Mouse (Mus musculus) heart, embryonic 15.5 days (tissue): ENCODE results near the gene Smu1. TPM values are rescaled to one million over a fixed set of nuclear protein-coding genes. Genes with fewer than 3 reads are reported as not detected.

Experiments
- ATAC-seq: fragments of 200-750 bp; cut with Nextera tagmentation; replicated peaks from 2 replicates; pipeline ENCODE4 v1.8.0; 2017; ENCODE audit warnings: low read depth, moderate TSS enrichment; ENCODE audit not compliant: insufficient number of reproducible peaks, insufficient read depth, low FRiP score
- H3K27ac ChIP-seq: fragments of 300-500 bp; sonication (generic); 2 replicates; pipeline ENCODE4 v1.5.1; 2015; ENCODE audit warnings: mild to moderate bottlenecking, inconsistent platforms
- H3K27me3 ChIP-seq: fragments of 300-500 bp; sonication (generic); 2 replicates; pipeline ENCODE4 v1.6.1; 2015; ENCODE audit warnings: inconsistent platforms
- H3K36me3 ChIP-seq: fragments of 300-500 bp; sonication (generic); 2 replicates; pipeline ENCODE4 v1.6.1; 2015; ENCODE audit warnings: mild to moderate bottlenecking, inconsistent platforms
- H3K4me1 ChIP-seq: fragments of 300-500 bp; sonication (generic); replicated peaks from 2 replicates; pipeline ENCODE4 v1.6.1; 2015; ENCODE audit warnings: inconsistent platforms
- H3K4me2 ChIP-seq: fragments of 300-500 bp; sonication (generic); 2 replicates; pipeline ENCODE4 v1.6.1; 2015; ENCODE audit warnings: inconsistent platforms, mild to moderate bottlenecking, moderate library complexity
- H3K4me3 ChIP-seq: fragments of 300-500 bp; sonication (generic); 2 replicates; pipeline ENCODE4 v1.5.1; 2015; ENCODE audit warnings: mild to moderate bottlenecking, inconsistent platforms
- H3K9ac ChIP-seq: fragments of 300-500 bp; sonication (generic); 2 replicates; pipeline ENCODE4 v1.6.1; 2015; ENCODE audit warnings: mild to moderate bottlenecking, inconsistent platforms
- H3K9me3 ChIP-seq: fragments of 300-500 bp; sonication (generic); replicated peaks from 2 replicates; pipeline ENCODE4 v1.6.1; 2016; ENCODE audit warnings: inconsistent platforms
- WGBS: fragments of 180-500 bp; shearing (Covaris S2); methylation state at CpG from one replicate; pipeline ENCODE4 v1.1.7; 2015; ENCODE audit warnings: mixed read lengths; 5-methylcytosine and 5-hydroxymethylcytosine counted together
- polyA plus RNA-seq: library from polyadenylated mRNA; unstranded; fragments of >200 nt; fragmentation: Nextera tagmentation; extraction: Ambion mirVana; gene quantifications from 2 replicates; pipeline ENCODE4 v1.2.1, GENCODE M21; 2015

Gene Smu1
- polyA plus RNA-seq, 1 experiment from 2014 or later = 83.8 TPM

- ATAC-seq = no peak
- no peak overlapping the region for H3K9ac ChIP-seq
- no peak overlapping the region for H3K4me2 ChIP-seq
- H3K36me3 ChIP-seq = no peaks in the 10 kb centered on the region
- peaks cover 13% of the 10 kb centered on the region for H3K4me1 ChIP-seq
- H3K4me3 ChIP-seq = no peak overlapping the region
- H3K9me3 ChIP-seq = no peaks in the 10 kb centered on the region
- H3K27me3 ChIP-seq = no peaks in the 10 kb centered on the region
- no peak overlapping the region for H3K27ac ChIP-seq
- 69% methylated on average over 9 of the region's 9 CpGs for WGBS
These were observed 28.0 kb upstream of the Smu1 start for GRCm38 (mm10) chr4:40785620-40786166.

- 56% methylated on average over 10 of the region's 10 CpGs for WGBS
- H3K9me3 ChIP-seq = no peaks in the 10 kb centered on the region
- H3K27ac ChIP-seq = peak overlapping the region; percentile 20
- no peak overlapping the region for H3K9ac ChIP-seq
- H3K4me3 ChIP-seq = no peak overlapping the region
- peaks cover 13% of the 10 kb centered on the region for H3K4me1 ChIP-seq
- no peaks in the 10 kb centered on the region for H3K36me3 ChIP-seq
- no peaks in the 10 kb centered on the region for H3K27me3 ChIP-seq
- ATAC-seq = peak; percentile 65
- no peak overlapping the region for H3K4me2 ChIP-seq
These were observed 26.9 kb upstream of the Smu1 start for GRCm38 (mm10) chr4:40784556-40785169.

- H3K4me1 ChIP-seq = peaks cover 13% of the 10 kb centered on the region
- no peak overlapping the region for H3K9ac ChIP-seq
- 91% methylated on average over 4 of the region's 4 CpGs for WGBS
- no peaks in the 10 kb centered on the region for H3K36me3 ChIP-seq
- H3K4me2 ChIP-seq = no peak overlapping the region
- no peak for ATAC-seq
- no peaks in the 10 kb centered on the region for H3K27me3 ChIP-seq
- no peak overlapping the region for H3K4me3 ChIP-seq
- no peak overlapping the region for H3K27ac ChIP-seq
- no peaks in the 10 kb centered on the region for H3K9me3 ChIP-seq
These were observed 25.3 kb upstream of the Smu1 start for GRCm38 (mm10) chr4:40783049-40783448.

- Histone ChIP-seq H3K4me1 (peaks cover 13% of the 10 kb centered on the region), H3K9ac (no peak overlapping the region), H3K27ac (no peak overlapping the region; the same call in 1 of the 2 replicates), H3K4me3 (no peak overlapping the region), H3K9me3 (no peaks in the 10 kb centered on the region), H3K4me2 (0 out of 2 replicates have a peak overlapping the region, but pooled peaks have one; percentile 6), H3K27me3 (no peaks in the 10 kb centered on the region), H3K36me3 (no peaks in the 10 kb centered on the region)
- ATAC-seq = no peak
- 33% methylated on average over 8 of the region's 8 CpGs for WGBS
These were observed 24.2 kb upstream of the Smu1 start for GRCm38 (mm10) chr4:40781797-40782495.

GRCm38 (mm10) chr4:40781143-40781542, 23.4 kb upstream of the Smu1 start:
- 16% methylated on average over 3 of the region's 3 CpGs for WGBS
- peaks cover 13% of the 10 kb centered on the region for H3K4me1 ChIP-seq
- no peaks in the 10 kb centered on the region for H3K27me3 ChIP-seq
- no peak overlapping the region for H3K4me3 ChIP-seq
- ATAC-seq = no peak
- 0 out of 2 replicates have a peak overlapping the region, but pooled peaks have one; percentile 6 for H3K4me2 ChIP-seq
- no peak overlapping the region for H3K27ac ChIP-seq
- H3K36me3 ChIP-seq = no peaks in the 10 kb centered on the region
- H3K9ac ChIP-seq = no peak overlapping the region
- no peaks in the 10 kb centered on the region for H3K9me3 ChIP-seq

- H3K36me3 ChIP-seq = no peaks in the 10 kb centered on the region
- H3K4me1 ChIP-seq = peaks cover 27% of the 10 kb centered on the region
- H3K4me2 ChIP-seq = no peak overlapping the region
- H3K27me3 ChIP-seq = no peaks in the 10 kb centered on the region
- ATAC-seq = no peak
- no peak overlapping the region for H3K9ac ChIP-seq
- 81% methylated on average over 6 of the region's 6 CpGs for WGBS
- H3K9me3 ChIP-seq = no peaks in the 10 kb centered on the region
- H3K4me3 ChIP-seq = no peak overlapping the region
- H3K27ac ChIP-seq = no peak overlapping the region
These were observed 20.9 kb upstream of the Smu1 start for GRCm38 (mm10) chr4:40778656-40779055.

- H3K27me3 ChIP-seq = no peaks in the 10 kb centered on the region
- peaks cover 28% of the 10 kb centered on the region for H3K4me1 ChIP-seq
- no peak overlapping the region for H3K4me3 ChIP-seq
- H3K4me2 ChIP-seq = no peak overlapping the region
- no peak for ATAC-seq
- WGBS = 38% methylated on average over 2 of the region's 2 CpGs
- H3K9me3 ChIP-seq = no peaks in the 10 kb centered on the region
- no peak overlapping the region for H3K27ac ChIP-seq
- H3K36me3 ChIP-seq = no peaks in the 10 kb centered on the region
- no peak overlapping the region for H3K9ac ChIP-seq
These were observed 19.4 kb upstream of the Smu1 start for GRCm38 (mm10) chr4:40777116-40777515.

- no peak for ATAC-seq
- H3K27ac ChIP-seq = no peak overlapping the region
- no peak overlapping the region for H3K4me2 ChIP-seq
- no peak overlapping the region for H3K4me3 ChIP-seq
- 75% methylated on average over 4 of the region's 4 CpGs for WGBS
- H3K27me3 ChIP-seq = no peaks in the 10 kb centered on the region
- H3K9me3 ChIP-seq = no peaks in the 10 kb centered on the region
- H3K9ac ChIP-seq = no peak overlapping the region
- H3K4me1 ChIP-seq = peaks cover 21% of the 10 kb centered on the region
- no peaks in the 10 kb centered on the region for H3K36me3 ChIP-seq
These were observed 18.7 kb upstream of the Smu1 start for GRCm38 (mm10) chr4:40776416-40776815.

- H3K9me3 ChIP-seq = no peaks in the 10 kb centered on the region
- H3K27me3 ChIP-seq = no peaks in the 10 kb centered on the region
- ATAC-seq = peak; percentile 49; the same call in 1 of the 2 replicates
- H3K36me3 ChIP-seq = no peaks in the 10 kb centered on the region
- peak overlapping the region; percentile 40; the same call in 1 of the 2 replicates for H3K9ac ChIP-seq
- WGBS = 12% methylated on average over 12 of the region's 12 CpGs
- H3K4me3 ChIP-seq = peak overlapping the region; percentile 32
- H3K4me1 ChIP-seq = peaks cover 16% of the 10 kb centered on the region
- peak overlapping the region; percentile 68 for H3K4me2 ChIP-seq
- H3K27ac ChIP-seq = peak overlapping the region; percentile 8; the same call in 1 of the 2 replicates
These were observed 16.8 kb upstream of the Smu1 start for GRCm38 (mm10) chr4:40774279-40775259.

- Histone ChIP-seq H3K4me1 (peaks cover 5% of the 10 kb centered on the region), H3K4me3 (no peak overlapping the region), H3K36me3 (peaks cover 9% of the 10 kb centered on the region), H3K9ac (no peak overlapping the region), H3K4me2 (no peak overlapping the region), H3K27ac (no peak overlapping the region), H3K9me3 (no peaks in the 10 kb centered on the region), H3K27me3 (no peaks in the 10 kb centered on the region)
- ATAC-seq = no peak
- whole genome bisulfite sequencing = 44% methylated on average over 5 of the region's 5 CpGs
These were observed 2.2 kb upstream of the Smu1 start for GRCm38 (mm10) chr4:40759876-40760275.
